Mouse (Mus musculus) megakaryocyte, embryonic 14.5 days (primary cell): ENCODE data around the gene Git2. TPM values are rescaled to one million over a fixed set of nuclear protein-coding genes. Genes with fewer than 3 reads are reported as not detected.

Experiments
- H3K27me3 ChIP-seq: replicated peaks from 2 replicates; pipeline ENCODE3; 2012; ENCODE audit warnings: inconsistent platforms
- H3K36me3 ChIP-seq: replicated peaks from 2 replicates; pipeline ENCODE3; 2012; ENCODE audit warnings: low read length, inconsistent platforms, mixed read lengths
- H3K4me1 ChIP-seq: 2 replicates; pipeline ENCODE4 v1.6.1; 2012; ENCODE audit warnings: inconsistent platforms
- H3K4me3 ChIP-seq: replicated peaks from 2 replicates; pipeline ENCODE3; 2012; ENCODE audit warnings: moderate library complexity, mild to moderate bottlenecking, inconsistent platforms
- H3K9me3 ChIP-seq: 2 replicates; pipeline ENCODE4 v1.6.1; 2012; ENCODE audit warnings: inconsistent platforms
- FLI1 ChIP-seq: IDR thresholded peaks from 2 replicates; pipeline ENCODE4 v1.6.1; 2012; ENCODE audit warnings: low read length, inconsistent platforms, mixed read lengths
- GATA1 ChIP-seq: IDR thresholded peaks from 3 replicates; pipeline ENCODE4 v1.6.1; 2012; ENCODE audit warnings: mixed read lengths, low read length, inconsistent platforms, borderline replicate concordance
- polyA plus RNA-seq: library from polyadenylated mRNA; stranded (reverse); fragments of >175 nt; gene quantifications from 2 replicates; pipeline ENCODE4 v1.2.3, GENCODE M21; 2012; ENCODE audit warnings: low replicate concordance; ENCODE audit not compliant: insufficient read depth

Gene Git2
- polyA plus RNA-seq, 1 experiment, result 136 TPM

GRCm38 (mm10) chr5:114799848-114800247 lies 24.5 kb upstream of the Git2 start:
- Histone ChIP-seq H3K4me1 (peaks cover 21% of the 10 kb centered on the region), H3K4me3 (no peak overlapping the region), H3K27me3 (no peaks in the 10 kb centered on the region), H3K9me3 (no peaks in the 10 kb centered on the region), H3K36me3 (peaks cover 97% of the 10 kb centered on the region)
- no peak for TF ChIP-seq FLI1
- TF ChIP-seq GATA1, result no peak

GRCm38 (mm10) chr5:114797253-114797652 lies 21.9 kb upstream of the Git2 start:
- TF ChIP-seq GATA1, result no peak
- TF ChIP-seq FLI1, result no peak
- H3K4me1 ChIP-seq, result peaks cover 18% of the 10 kb centered on the region
- H3K36me3 ChIP-seq, result peaks cover 97% of the 10 kb centered on the region
- H3K9me3 ChIP-seq, result no peaks in the 10 kb centered on the region
- no peaks in the 10 kb centered on the region for H3K27me3 ChIP-seq
- H3K4me3 ChIP-seq, result no peak overlapping the region

GRCm38 (mm10) chr5:114796299-114797012 lies 21.1 kb upstream of the Git2 start:
- peaks cover 26% of the 10 kb centered on the region for H3K4me1 ChIP-seq
- peaks cover 97% of the 10 kb centered on the region for H3K36me3 ChIP-seq
- H3K27me3 ChIP-seq, result no peaks in the 10 kb centered on the region
- H3K4me3 ChIP-seq, result no peak overlapping the region
- TF ChIP-seq GATA1 (no peak), FLI1 (no peak)
- H3K9me3 ChIP-seq, result no peaks in the 10 kb centered on the region

- Histone ChIP-seq H3K36me3 (peaks cover 98% of the 10 kb centered on the region), H3K4me3 (no peak overlapping the region)
Measured at GRCm38 (mm10) chr5:114795653-114796052, 20.3 kb upstream of the Git2 start.

GRCm38 (mm10) chr5:114795231-114795630 lies 19.9 kb upstream of the Git2 start:
- TF ChIP-seq FLI1, result no peak
- no peak for TF ChIP-seq GATA1
- Histone ChIP-seq H3K36me3 (peaks cover 98% of the 10 kb centered on the region), H3K4me3 (no peak overlapping the region), H3K9me3 (no peaks in the 10 kb centered on the region), H3K4me1 (peaks cover 27% of the 10 kb centered on the region), H3K27me3 (no peaks in the 10 kb centered on the region)

More at GRCm38 (mm10) chr5:114795653-114796052, 20.3 kb upstream of the Git2 start:
- Histone ChIP-seq H3K9me3 (no peaks in the 10 kb centered on the region), H3K4me1 (peaks cover 31% of the 10 kb centered on the region), H3K27me3 (no peaks in the 10 kb centered on the region)
- TF ChIP-seq GATA1, result no peak

GRCm38 (mm10) chr5:114794609-114795008 lies 19.3 kb upstream of the Git2 start:
- Histone ChIP-seq H3K4me3 (no peak overlapping the region), H3K4me1 (peaks cover 26% of the 10 kb centered on the region)
- TF ChIP-seq FLI1 (no peak), GATA1 (no peak)

GRCm38 (mm10) chr5:114793317-114793716 lies 18.0 kb upstream of the Git2 start:
- Histone ChIP-seq H3K9me3 (no peaks in the 10 kb centered on the region), H3K27me3 (no peaks in the 10 kb centered on the region), H3K4me3 (no peak overlapping the region), H3K4me1 (peaks cover 26% of the 10 kb centered on the region), H3K36me3 (peaks cover 94% of the 10 kb centered on the region)
- no peak for TF ChIP-seq GATA1
- no peak for TF ChIP-seq FLI1

More at GRCm38 (mm10) chr5:114794609-114795008, 19.3 kb upstream of the Git2 start:
- Histone ChIP-seq H3K9me3 (no peaks in the 10 kb centered on the region), H3K36me3 (peaks cover 94% of the 10 kb centered on the region), H3K27me3 (no peaks in the 10 kb centered on the region)

- Histone ChIP-seq H3K36me3 (peaks cover 58% of the 10 kb centered on the region), H3K9me3 (no peaks in the 10 kb centered on the region), H3K4me3 (peak overlapping the region; percentile 87), H3K27me3 (no peaks in the 10 kb centered on the region), H3K4me1 (peaks cover 65% of the 10 kb centered on the region)
- no peak for TF ChIP-seq GATA1
- TF ChIP-seq FLI1, result no peak
Measured at GRCm38 (mm10) chr5:114785196-114785595, 9.9 kb upstream of the Git2 start.

GRCm38 (mm10) chr5:114784622-114785165 lies 9.4 kb upstream of the Git2 start:
- no peaks in the 10 kb centered on the region for H3K9me3 ChIP-seq
- H3K4me3 ChIP-seq, result peak overlapping the region; percentile 87
- no peaks in the 10 kb centered on the region for H3K27me3 ChIP-seq
- no peak for TF ChIP-seq GATA1
- no peak for TF ChIP-seq FLI1
- peaks cover 58% of the 10 kb centered on the region for H3K36me3 ChIP-seq
- H3K4me1 ChIP-seq, result peaks cover 70% of the 10 kb centered on the region

GRCm38 (mm10) chr5:114783405-114784163 lies 8.3 kb upstream of the Git2 start:
- Histone ChIP-seq H3K36me3 (peaks cover 50% of the 10 kb centered on the region), H3K27me3 (no peaks in the 10 kb centered on the region), H3K4me1 (peaks cover 81% of the 10 kb centered on the region), H3K9me3 (no peaks in the 10 kb centered on the region), H3K4me3 (peak overlapping the region; percentile 87)
- TF ChIP-seq FLI1 (no peak), GATA1 (no peak)
